Mouse (Mus musculus) lung, embryonic 14.5 days (tissue): ENCODE measurements around the gene Gm13030. TPM values are rescaled to one million over a fixed set of nuclear protein-coding genes. Genes with fewer than 3 reads are reported as not detected.

ENCODE experiments used
- ATAC-seq: fragments of 200-750 bp; cut with Nextera tagmentation; 2 replicates; pipeline ENCODE4 v1.8.0; 2017; ENCODE audit warnings: mild to moderate bottlenecking, moderate TSS enrichment, moderate library complexity; ENCODE audit not compliant: insufficient read depth
- DNase-seq: peaks from one replicate; pipeline ENCODE4 v3.0.0-alpha.2; 2015
- H3K27ac ChIP-seq: fragments of 300-500 bp; sonication (generic); 2 replicates; pipeline ENCODE4 v1.5.1; 2014; ENCODE audit warnings: low read depth, mild to moderate bottlenecking, moderate library complexity
- H3K27me3 ChIP-seq: fragments of 300-500 bp; sonication (generic); 2 replicates; pipeline ENCODE4 v1.6.1; 2014; ENCODE audit warnings: low read length, control low read depth; ENCODE audit not compliant: insufficient read depth
- H3K36me3 ChIP-seq: fragments of 300-500 bp; sonication (generic); 2 replicates; pipeline ENCODE4 v1.6.1; 2014; ENCODE audit warnings: control low read depth; ENCODE audit not compliant: insufficient read depth
- H3K4me1 ChIP-seq: fragments of 300-500 bp; sonication (generic); 2 replicates; pipeline ENCODE4 v1.6.1; 2014; ENCODE audit warnings: antibody characterized with exemption, control low read depth; ENCODE audit not compliant: insufficient read depth
- H3K4me2 ChIP-seq: fragments of 300-500 bp; sonication (generic); 2 replicates; pipeline ENCODE4 v1.6.1; 2014; ENCODE audit warnings: mild to moderate bottlenecking
- H3K4me3 ChIP-seq: fragments of 300-500 bp; sonication (generic); 2 replicates; pipeline ENCODE4 v1.5.1; 2014; ENCODE audit warnings: low read depth, low read length
- H3K9ac ChIP-seq: fragments of 300-500 bp; sonication (generic); 2 replicates; pipeline ENCODE4 v1.6.1; 2014
- H3K9me3 ChIP-seq: fragments of 300-500 bp; sonication (generic); 2 replicates; pipeline ENCODE4 v1.6.1; 2016; ENCODE audit warnings: low read depth, low read length, control low read depth
- CTCF ChIP-seq: IDR thresholded peaks from 2 replicates; pipeline ENCODE4 v1.5.1; 2016; ENCODE audit warnings: antibody characterized with exemption, low read depth
- WGBS: fragments of 180-500 bp; shearing (Covaris S2); extraction: QIAGEN DNeasy Blood & Tissue Kit; methylation state at CpG from one replicate; pipeline ENCODE4 v1.1.7; 2014; 5-methylcytosine and 5-hydroxymethylcytosine counted together
- polyA plus RNA-seq: library from polyadenylated mRNA; unstranded; fragments of >200 nt; fragmentation: Nextera tagmentation; extraction: Ambion mirVana; gene quantifications from 2 replicates; pipeline ENCODE4 v1.2.1, GENCODE M21; 2014

Gm13030 gene
- polyA plus RNA-seq, 1 experiment from 2014 or later = not detected

DNA sequence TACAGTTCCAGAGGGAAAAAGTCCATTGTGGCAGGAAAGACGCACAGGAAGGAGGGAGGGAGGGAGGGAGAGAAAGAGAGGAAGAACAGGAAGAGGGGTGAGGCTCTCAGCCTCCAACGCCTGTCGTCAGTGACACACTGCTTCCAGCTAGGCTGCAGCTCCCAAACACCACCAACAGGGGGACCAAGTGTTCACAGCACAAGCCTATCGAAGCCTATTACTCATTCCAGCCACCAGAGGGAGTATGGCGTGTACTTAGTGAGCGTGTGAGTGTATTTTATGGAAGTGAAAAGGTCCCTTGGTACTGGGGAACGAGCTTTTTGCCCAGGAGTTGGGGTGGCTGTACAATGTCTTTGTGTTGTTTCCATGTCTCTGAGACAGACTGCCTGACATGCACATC lies 17.3 kb downstream of the Gm13030 start:
- peak; percentile 100 for TF ChIP-seq CTCF
- H3K9me3 ChIP-seq = no peaks in the 10 kb centered on the region
- H3K4me2 ChIP-seq = no peak overlapping the region
- H3K4me3 ChIP-seq = no peak overlapping the region
- H3K4me1 ChIP-seq = no peaks in the 10 kb centered on the region
- WGBS = 20% methylated on average over 7 of the region's 7 CpGs
- H3K36me3 ChIP-seq = no peaks in the 10 kb centered on the region
- ATAC-seq (no peak), DNase-seq (peak; percentile 92)
- H3K9ac ChIP-seq = no peak overlapping the region
- H3K27ac ChIP-seq = no peak overlapping the region
- H3K27me3 ChIP-seq = no peaks in the 10 kb centered on the region

GRCm38 (mm10) chr4:138855092-138855632 lies 18.6 kb downstream of the Gm13030 start:
- 77% methylated on average over 9 of the region's 9 CpGs for WGBS
- Histone ChIP-seq H3K9me3 (no peaks in the 10 kb centered on the region), H3K27me3 (no peaks in the 10 kb centered on the region), H3K27ac (no peak overlapping the region), H3K4me2 (no peak overlapping the region), H3K9ac (no peak overlapping the region), H3K36me3 (no peaks in the 10 kb centered on the region), H3K4me1 (no peaks in the 10 kb centered on the region), H3K4me3 (no peak overlapping the region)
- ATAC-seq (no peak), DNase-seq (no peak)
- no peak for TF ChIP-seq CTCF

- Histone ChIP-seq H3K9ac (no peak overlapping the region), H3K4me2 (no peak overlapping the region), H3K27ac (no peak overlapping the region), H3K4me1 (no peaks in the 10 kb centered on the region), H3K27me3 (no peaks in the 10 kb centered on the region), H3K4me3 (no peak overlapping the region), H3K9me3 (no peaks in the 10 kb centered on the region), H3K36me3 (no peaks in the 10 kb centered on the region)
- no peak for ATAC-seq
- DNase-seq = no peak
- WGBS = 49% methylated on average over 6 of the region's 6 CpGs
- no peak for TF ChIP-seq CTCF
Measured at GRCm38 (mm10) chr4:138852961-138853360, 20.8 kb downstream of the Gm13030 start.

- no peak for ATAC-seq
- DNase-seq = peak; percentile 87
- 4% methylated on average over 4 of the region's 4 CpGs for WGBS
- H3K9me3 ChIP-seq = no peaks in the 10 kb centered on the region
- H3K27ac ChIP-seq = no peak overlapping the region
- H3K4me3 ChIP-seq = no peak overlapping the region
- no peak overlapping the region for H3K4me2 ChIP-seq
- no peak overlapping the region for H3K9ac ChIP-seq
- peak; percentile 100 for TF ChIP-seq CTCF
- no peaks in the 10 kb centered on the region for H3K36me3 ChIP-seq
- H3K27me3 ChIP-seq = no peaks in the 10 kb centered on the region
- H3K4me1 ChIP-seq = no peaks in the 10 kb centered on the region
Measured at GRCm38 (mm10) chr4:138851463-138851862, 22.3 kb downstream of the Gm13030 start.

DNA sequence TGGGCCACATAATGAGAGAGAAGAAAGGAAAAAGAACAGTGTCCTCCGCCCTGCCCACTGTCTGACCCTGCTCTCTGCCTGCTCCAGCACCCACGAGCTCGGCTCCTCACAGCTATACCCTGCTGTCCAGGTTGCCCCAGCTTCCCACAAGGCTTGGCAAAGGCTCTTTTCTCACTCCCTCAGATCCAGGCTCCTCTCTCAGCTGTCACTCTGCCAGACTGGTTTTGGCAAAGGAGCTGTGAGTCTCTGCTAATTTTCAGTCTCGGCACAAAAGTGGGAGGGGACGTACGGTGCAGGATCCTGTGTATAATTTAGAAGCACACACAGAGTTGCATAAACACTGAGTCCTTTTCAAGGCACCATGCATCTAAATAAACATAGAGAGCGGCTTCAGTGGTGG lies 32.4 kb downstream of the Gm13030 start:
- Histone ChIP-seq H3K9me3 (no peaks in the 10 kb centered on the region), H3K36me3 (no peaks in the 10 kb centered on the region), H3K27me3 (no peaks in the 10 kb centered on the region), H3K4me1 (no peaks in the 10 kb centered on the region), H3K27ac (no peak overlapping the region), H3K9ac (no peak overlapping the region), H3K4me2 (no peak overlapping the region), H3K4me3 (no peak overlapping the region)
- WGBS = 63% methylated on average over 7 of the region's 7 CpGs
- peak; percentile 46 for DNase-seq
- no peak for ATAC-seq
- no peak for TF ChIP-seq CTCF

DNA sequence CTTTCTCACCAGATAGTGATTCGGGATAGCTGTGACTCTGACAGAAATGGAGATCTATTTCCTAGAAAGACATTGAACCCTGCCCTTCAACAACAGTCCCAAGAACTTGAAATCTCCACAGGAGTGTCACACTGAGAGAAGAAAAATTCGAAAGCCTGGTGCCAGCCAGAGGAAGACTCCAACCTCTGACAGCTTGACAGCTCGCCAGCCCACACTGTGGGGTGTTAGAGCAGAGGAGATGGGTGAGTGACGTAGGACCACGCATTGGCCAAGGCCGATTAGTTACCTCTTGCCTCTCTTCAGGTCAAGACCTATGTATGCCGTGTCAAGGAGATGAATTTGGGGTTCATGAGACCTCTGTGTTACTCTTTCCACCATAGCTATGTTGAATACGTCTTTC lies 33.0 kb downstream of the Gm13030 start:
- no peak for ATAC-seq
- Histone ChIP-seq H3K4me2 (no peak overlapping the region), H3K9me3 (no peaks in the 10 kb centered on the region), H3K27ac (no peak overlapping the region), H3K27me3 (no peaks in the 10 kb centered on the region), H3K36me3 (no peaks in the 10 kb centered on the region), H3K9ac (no peak overlapping the region), H3K4me1 (no peaks in the 10 kb centered on the region), H3K4me3 (no peak overlapping the region)
- WGBS = 62% methylated on average over 8 of the region's 8 CpGs
- no peak for DNase-seq
- no peak for TF ChIP-seq CTCF

GRCm38 (mm10) chr4:138839806-138840205 lies 34.0 kb downstream of the Gm13030 start:
- TF ChIP-seq CTCF = no peak
- H3K27ac ChIP-seq = no peak overlapping the region
- H3K9me3 ChIP-seq = no peaks in the 10 kb centered on the region
- no peak for ATAC-seq
- no peaks in the 10 kb centered on the region for H3K4me1 ChIP-seq
- H3K9ac ChIP-seq = no peak overlapping the region
- no peaks in the 10 kb centered on the region for H3K27me3 ChIP-seq
- H3K4me3 ChIP-seq = no peak overlapping the region
- H3K4me2 ChIP-seq = no peak overlapping the region
- H3K36me3 ChIP-seq = no peaks in the 10 kb centered on the region
- no peak for DNase-seq
- WGBS = 80% methylated on average over 6 of the region's 6 CpGs

- WGBS = 38% methylated on average over 11 of the region's 11 CpGs
- DNase-seq = peak; percentile 23
Measured at GRCm38 (mm10) chr4:138827147-138827546, 46.6 kb downstream of the Gm13030 start.

More at GRCm38 (mm10) chr4:138827147-138827546, 46.6 kb downstream of the Gm13030 start:
- H3K9me3 ChIP-seq = peaks cover 3% of the 10 kb centered on the region; the same call in 1 of the 2 replicates
- ATAC-seq = no peak
- H3K36me3 ChIP-seq = no peaks in the 10 kb centered on the region
- no peaks in the 10 kb centered on the region for H3K27me3 ChIP-seq
- peaks cover 10% of the 10 kb centered on the region; the same call in 1 of the 2 replicates for H3K4me1 ChIP-seq
- no peak overlapping the region for H3K4me2 ChIP-seq
- TF ChIP-seq CTCF = no peak
- no peak overlapping the region for H3K27ac ChIP-seq
- H3K4me3 ChIP-seq = no peak overlapping the region
- no peak overlapping the region for H3K9ac ChIP-seq
